Comparison of ENCODE assay signal across 8 mouse cellular contexts in the genomic region with DNA sequence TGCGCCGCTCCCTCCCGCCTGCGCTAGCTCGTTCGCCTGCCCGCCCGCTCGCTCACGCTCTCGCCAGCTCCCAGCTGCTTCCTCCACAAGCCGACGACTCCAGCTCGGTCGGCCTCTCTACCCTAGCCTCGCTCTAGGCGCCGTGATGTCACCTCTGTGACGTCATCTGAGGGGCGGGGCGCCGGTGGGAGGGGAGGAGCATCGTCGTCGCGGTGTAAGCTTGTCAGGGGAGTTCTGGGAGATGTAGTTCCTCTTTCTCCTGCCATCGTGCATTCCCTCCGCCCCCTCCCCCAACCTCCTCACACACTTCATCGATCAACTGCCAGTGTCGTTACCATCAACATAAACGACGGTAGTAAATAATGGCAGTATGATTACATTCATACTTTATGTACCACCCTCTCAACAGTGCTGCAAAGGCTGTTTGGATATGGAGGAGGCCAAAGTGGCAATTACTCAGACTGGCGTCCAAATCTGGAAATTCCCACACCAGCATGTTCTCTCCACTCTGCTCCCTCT. TPM values are rescaled to one million over a fixed set of nuclear protein-coding genes. Genes with fewer than 3 reads are reported as not detected.
DNase-seq lines count a peak whose midpoint lies in the region; ATAC-seq and TF ChIP-seq lines count a peak whose summit lies in the region.

A gene (minus strand): TSS at position 141 of the 519 bp plus-strand sequence.

- H3K9me3 ChIP-seq in heart, embryonic 11.5 days (replicated peaks; ENCODE audit: control insufficient read depth, low read length) = no peaks in the 10 kb centered on the region
- H3K9me3 ChIP-seq in kidney, embryonic 16.5 days (ENCODE audit: low read length) = no peaks in the 10 kb centered on the region

- TF ChIP-seq CTCF in liver, adult 2 months (IDR thresholded peaks at IDR 0.05; ENCODE audit: low read depth, low read length) = no peak

- H3K36me3 ChIP-seq in heart, embryonic 11.5 days (ENCODE audit: control insufficient read depth, insufficient read depth, low read length) = no peaks in the 10 kb centered on the region
- H3K36me3 ChIP-seq in kidney, embryonic 16.5 days (ENCODE audit: insufficient read depth, low read length) = no peaks in the 10 kb centered on the region
- H3K36me3 ChIP-seq in liver, adult 2 months (ENCODE audit: control insufficient read depth, insufficient read depth, low read length) = no peaks in the 10 kb centered on the region; the same call in 1 of the 2 replicates
- H3K36me3 ChIP-seq in myocyte (ENCODE audit: control insufficient read depth, insufficient read depth) = no peaks in the 10 kb centered on the region
- no peaks in the 10 kb centered on the region for H3K36me3 ChIP-seq in splenic B cell, adult 2 months (ENCODE audit: control insufficient read depth, insufficient read depth, low read length, poor library complexity, severe bottlenecking)

- H3K4me2 ChIP-seq in heart, embryonic 11.5 days = peak within 1 kb of the TSS; percentile 80
- peak within 1 kb of the TSS; percentile 91 for H3K4me2 ChIP-seq in kidney, embryonic 16.5 days (replicated peaks; ENCODE audit: low read depth, low read length)
- peak within 1 kb of the TSS; percentile 95 for H3K4me2 ChIP-seq in myocyte (ENCODE audit: low read depth)

- peak within 1 kb of the TSS; percentile 87 for H3K27ac ChIP-seq in heart, embryonic 11.5 days (ENCODE audit: low read depth, low read length)
- H3K27ac ChIP-seq in kidney, embryonic 16.5 days (ENCODE audit: low read length) = peak within 1 kb of the TSS; percentile 91
- H3K27ac ChIP-seq in liver, adult 2 months (replicated peaks; ENCODE audit: insufficient read depth, low read depth, low read length) = peak within 1 kb of the TSS; percentile 93

- H3K79me2 ChIP-seq in liver, adult 2 months (ENCODE audit: control insufficient read depth, insufficient read depth, low read length) = peaks cover 15% of the 10 kb centered on the region; the same call in 1 of the 2 replicates
- H3K79me2 ChIP-seq in myocyte (ENCODE audit: control insufficient read depth, insufficient read depth) = peaks cover 42% of the 10 kb centered on the region

- TF ChIP-seq POLR2A in liver, adult 2 months (IDR thresholded peaks at IDR 0.05; ENCODE audit: extremely low read depth, insufficient read depth, low read length) = peak; percentile 95
- peak; percentile 86 for TF ChIP-seq POLR2A in myocyte (IDR thresholded peaks at IDR 0.05; ENCODE audit: insufficient read length, low read depth)

- H3K9ac ChIP-seq in heart, embryonic 11.5 days (ENCODE audit: low read depth, low read length) = peak within 1 kb of the TSS; percentile 86
- peak within 1 kb of the TSS; percentile 88 for H3K9ac ChIP-seq in kidney, embryonic 16.5 days (replicated peaks; ENCODE audit: low read length)
- H3K9ac ChIP-seq in liver, adult 2 months (ENCODE audit: low read depth, low read length) = peak within 1 kb of the TSS; percentile 93

- H3K27me3 ChIP-seq in heart, embryonic 11.5 days (ENCODE audit: control insufficient read depth, insufficient read depth, low read length) = no peaks in the 10 kb centered on the region
- H3K27me3 ChIP-seq in kidney, embryonic 16.5 days (ENCODE audit: insufficient read depth, low read length) = no peaks in the 10 kb centered on the region
- no peaks in the 10 kb centered on the region for H3K27me3 ChIP-seq in liver, adult 2 months (ENCODE audit: control insufficient read depth, insufficient read depth, low read length)
- no peaks in the 10 kb centered on the region for H3K27me3 ChIP-seq in myocyte (ENCODE audit: control insufficient read depth, insufficient read depth, insufficient read length)
- H3K27me3 ChIP-seq in splenic B cell, adult 2 months (ENCODE audit: control insufficient read depth, insufficient read depth, low read length, poor library complexity, severe bottlenecking) = no peaks in the 10 kb centered on the region

- H3ac ChIP-seq in myocyte (ENCODE audit: control insufficient read depth, insufficient read length) = peak within 1 kb of the TSS; percentile 87

- H3K4me3 ChIP-seq in heart, embryonic 11.5 days (ENCODE audit: low read depth, low read length) = peak within 1 kb of the TSS; percentile 75
- H3K4me3 ChIP-seq in kidney, embryonic 16.5 days (ENCODE audit: low read length) = peak within 1 kb of the TSS; percentile 82
- H3K4me3 ChIP-seq in liver, adult 2 months (ENCODE audit: insufficient read depth, low read depth, low read length) = peak within 1 kb of the TSS; percentile 69
- peak within 1 kb of the TSS; percentile 57 for H3K4me3 ChIP-seq in myocyte

- peak; percentile 100 for DNase-seq in B cell, adult 2 months
- DNase-seq in brain, adult 2 months (ENCODE audit: low read depth, low spot score) = peak; percentile 98
- DNase-seq in liver, adult 2 months (ENCODE audit: extremely low read depth, low read depth, low spot score) = peak; percentile 85
- peak; percentile 98 for DNase-seq in splenic B cell, adult 2 months (ENCODE audit: low read depth, low spot score)

- peaks cover 50% of the 10 kb centered on the region for H3K4me1 ChIP-seq in heart, embryonic 11.5 days (ENCODE audit: control insufficient read depth, insufficient read depth, low read length)
- H3K4me1 ChIP-seq in kidney, embryonic 16.5 days (ENCODE audit: insufficient read depth, low read length) = peaks cover 51% of the 10 kb centered on the region
- H3K4me1 ChIP-seq in liver, adult 2 months (ENCODE audit: control insufficient read depth, insufficient read depth, low read length) = peaks cover 10% of the 10 kb centered on the region

- WGBS in heart, embryonic 11.5 days (ENCODE audit: insufficient replicate concordance) = 2% methylated on average over 31 of the region's 33 CpGs
- WGBS in kidney, embryonic 16.5 days = 2% methylated on average over 31 of the region's 33 CpGs
- WGBS in liver, adult 2 months = 1% methylated on average over 33 of the region's 33 CpGs

- peak; percentile 63 for ATAC-seq in erythroblast, adult 5-6 weeks (replicated peaks; ENCODE audit: low FRiP score, poor library complexity, severe bottlenecking)
- ATAC-seq in heart, embryonic 11.5 days (replicated peaks; ENCODE audit: insufficient number of reproducible peaks, low FRiP score, low TSS enrichment) = peak; percentile 90
- ATAC-seq in kidney, embryonic 16.5 days (ENCODE audit: low FRiP score, low TSS enrichment) = peak; percentile 90

TF ChIP-seq in myocyte, 11 proteins besides CTCF, POLR2A, EP300 and RAD21:
- TF ChIP-seq MYOD1 (IDR thresholded peaks at IDR 0.05; ENCODE audit: control insufficient read depth in 1 of 3, insufficient read length in 2 of 3, low read depth in 2 of 3) = peak in 1 of 3 experiments; percentile 17
- TF ChIP-seq TCF12 (IDR thresholded peaks at IDR 0.05; ENCODE audit: insufficient read depth, poor library complexity, severe bottlenecking) = no peak
- TF ChIP-seq POLR2AphosphoS2 (IDR thresholded peaks at IDR 0.05; ENCODE audit: insufficient read length, low read depth) = peak; percentile 91
- TF ChIP-seq USF1 (IDR thresholded peaks at IDR 0.05; ENCODE audit: low read depth) = no peak
- TF ChIP-seq SRF (IDR thresholded peaks at IDR 0.05; ENCODE audit: control insufficient read depth, insufficient read length, low read depth) = no peak
- TF ChIP-seq MYOG (IDR thresholded peaks at IDR 0.05; ENCODE audit: control insufficient read depth in 1 of 3, insufficient read depth in 1 of 3, insufficient read length in 2 of 3, low read depth in 2 of 3) = peak in 1 of 3 experiments; percentile 53

RNA-seq across cellular contexts. Expression of the gene that starts here (rescaled TPM):
- total RNA-seq in erythroblast, adult 5-6 weeks (2015; ENCODE audit: low replicate concordance) = 230 and 271 TPM in 2 replicates
- total RNA-seq in erythroblast, adult 5-6 weeks (2017; ENCODE audit: low replicate concordance) = 407 and 551 TPM in 2 replicates
- 58.4 and 60.9 TPM in 2 replicates for polyA plus RNA-seq in heart, embryonic 11.5 days (2014; fragmentation: Nextera tagmentation; extraction: Ambion mirVana)
- polyA plus RNA-seq in kidney, embryonic 16.5 days (2015; fragmentation: Nextera tagmentation; extraction: Ambion mirVana) = 53.7 and 55.5 TPM in 2 replicates
- 30.7 and 30.9 TPM in 2 replicates for total RNA-seq in liver, adult 2 months (2014; rRNA removed)
- polyA plus RNA-seq in liver, adult 2 months (2012; rRNA removed) = 43.3 and 57.2 TPM in 2 replicates
- polyA plus RNA-seq in myocyte (2012; fragmentation: generic; extraction: Trizol) = 33.5 TPM

Comparison
In these comparisons a context has a peak if more than half of its experiments do, and no peak if none do; other contexts are left out.
1. Peak in every context shown above with its lines: DNase-seq, ATAC-seq, H3K4me3 ChIP-seq and H3K27ac ChIP-seq.